Mouse (Mus musculus) liver, embryonic 13.5 days (tissue): ENCODE measurements around the gene Hoxb9. TPM values are rescaled to one million over a fixed set of nuclear protein-coding genes. Genes with fewer than 3 reads are reported as not detected.

Experiments
- ATAC-seq: fragments of 200-750 bp; cut with Nextera tagmentation; 2 replicates; pipeline ENCODE4 v1.8.0; 2017; ENCODE audit warnings: low read depth, mild to moderate bottlenecking, moderate number of reproducible peaks, moderate library complexity
- DNase-seq: peaks from one replicate; pipeline ENCODE4 v3.0.0; 2022
- H3K27ac ChIP-seq: fragments of 300-500 bp; sonication (generic); 2 replicates; pipeline ENCODE4 v1.5.1; 2015; ENCODE audit warnings: moderate library complexity, mild to moderate bottlenecking, inconsistent platforms
- H3K27me3 ChIP-seq: fragments of 300-500 bp; sonication (generic); 2 replicates; pipeline ENCODE4 v1.6.1; 2015; ENCODE audit warnings: mild to moderate bottlenecking, inconsistent platforms
- H3K36me3 ChIP-seq: fragments of 300-500 bp; sonication (generic); 2 replicates; pipeline ENCODE4 v1.6.1; 2015; ENCODE audit warnings: mild to moderate bottlenecking, inconsistent platforms
- H3K4me1 ChIP-seq: fragments of 300-500 bp; sonication (generic); replicated peaks from 2 replicates; pipeline ENCODE4 v1.6.1; 2015; ENCODE audit warnings: inconsistent platforms
- H3K4me2 ChIP-seq: fragments of 300-500 bp; sonication (generic); 2 replicates; pipeline ENCODE4 v1.6.1; 2015; ENCODE audit warnings: inconsistent platforms, mild to moderate bottlenecking, moderate library complexity
- H3K4me3 ChIP-seq: fragments of 300-500 bp; sonication (generic); replicated peaks from 2 replicates; pipeline ENCODE4 v1.5.1; 2015; ENCODE audit warnings: mild to moderate bottlenecking, inconsistent platforms
- H3K9ac ChIP-seq: fragments of 300-500 bp; sonication (generic); 2 replicates; pipeline ENCODE4 v1.6.1; 2015; ENCODE audit warnings: mild to moderate bottlenecking, inconsistent platforms
- H3K9me3 ChIP-seq: fragments of 300-500 bp; sonication (generic); replicated peaks from 2 replicates; pipeline ENCODE4 v1.6.1; 2016; ENCODE audit warnings: inconsistent platforms
- WGBS: fragments of 180-500 bp; shearing (Covaris S2); methylation state at CpG from one replicate; pipeline ENCODE4 v1.1.7; 2015; ENCODE audit not compliant: insufficient replicate concordance; 5-methylcytosine and 5-hydroxymethylcytosine counted together
- polyA plus RNA-seq: library from polyadenylated mRNA; unstranded; fragments of >200 nt; fragmentation: Nextera tagmentation; extraction: Ambion mirVana; gene quantifications from 2 replicates; pipeline ENCODE4 v1.2.1, GENCODE M21; 2015

Hoxb9 gene
- 0.06 TPM in 1 of 2 replicates, not detected in the other for polyA plus RNA-seq

GRCm38 (mm10) chr11:96270996-96271540 is at the start of gene Hoxb9:
Gene Hoxb9, plus strand, starts transcription at chr11:96271457.
- DNase-seq = no peak

GRCm38 (mm10) chr11:96223813-96224212 is 47.4 kb upstream of the Hoxb9 start:
- H3K27me3 ChIP-seq = peaks cover 11% of the 10 kb centered on the region; the same call in 1 of the 2 replicates
- H3K4me3 ChIP-seq = no peak overlapping the region
- H3K4me1 ChIP-seq = no peaks in the 10 kb centered on the region
- no peaks in the 10 kb centered on the region for H3K9me3 ChIP-seq
- ATAC-seq = no peak
- no peaks in the 10 kb centered on the region for H3K36me3 ChIP-seq
- H3K9ac ChIP-seq = no peak overlapping the region
- H3K4me2 ChIP-seq = no peak overlapping the region
- H3K27ac ChIP-seq = no peak overlapping the region
- no peak for DNase-seq
- WGBS = 27% methylated on average over 2 of the region's 2 CpGs

More at GRCm38 (mm10) chr11:96270996-96271540, at the start of gene Hoxb9:
- Histone ChIP-seq H3K4me1 (peaks cover 6% of the 10 kb centered on the region; the same call in 1 of the 2 replicates), H3K4me2 (peak within 1 kb of the TSS; percentile 23; the same call in 1 of the 2 replicates), H3K27ac (no peak within 1 kb of the TSS), H3K36me3 (no peaks in the 10 kb centered on the region), H3K27me3 (peaks cover 98% of the 10 kb centered on the region), H3K4me3 (peak within 1 kb of the TSS; percentile 27), H3K9me3 (no peaks in the 10 kb centered on the region), H3K9ac (no peak within 1 kb of the TSS)
- under 1% methylated on average over 38 of the region's 40 CpGs for WGBS
- ATAC-seq = no peak

GRCm38 (mm10) chr11:96227676-96228075 is 43.6 kb upstream of the Hoxb9 start:
- ATAC-seq = no peak
- Histone ChIP-seq H3K36me3 (no peaks in the 10 kb centered on the region), H3K4me1 (no peaks in the 10 kb centered on the region), H3K4me3 (no peak overlapping the region), H3K9me3 (no peaks in the 10 kb centered on the region), H3K27me3 (peaks cover 11% of the 10 kb centered on the region), H3K9ac (no peak overlapping the region), H3K4me2 (no peak overlapping the region), H3K27ac (no peak overlapping the region)
- DNase-seq = no peak
- WGBS = 54% methylated on average over 9 of the region's 9 CpGs

GRCm38 (mm10) chr11:96234906-96235305 is 36.4 kb upstream of the Hoxb9 start:
- WGBS = 2% methylated on average over 12 of the region's 12 CpGs
- Histone ChIP-seq H3K9ac (no peak overlapping the region), H3K4me3 (no peak overlapping the region), H3K9me3 (no peaks in the 10 kb centered on the region), H3K36me3 (no peaks in the 10 kb centered on the region), H3K4me1 (no peaks in the 10 kb centered on the region), H3K4me2 (no peak overlapping the region), H3K27me3 (peaks cover 55% of the 10 kb centered on the region), H3K27ac (no peak overlapping the region)
- DNase-seq = peak; percentile 6
- no peak for ATAC-seq

GRCm38 (mm10) chr11:96240211-96240610 is 31.0 kb upstream of the Hoxb9 start:
- no peak overlapping the region for H3K9ac ChIP-seq
- DNase-seq (no peak), ATAC-seq (no peak)
- no peaks in the 10 kb centered on the region for H3K4me1 ChIP-seq
- peaks cover 37% of the 10 kb centered on the region for H3K27me3 ChIP-seq
- WGBS = 4% methylated on average over 7 of the region's 7 CpGs
- no peak overlapping the region for H3K4me3 ChIP-seq
- H3K36me3 ChIP-seq = no peaks in the 10 kb centered on the region
- no peaks in the 10 kb centered on the region for H3K9me3 ChIP-seq
- no peak overlapping the region for H3K4me2 ChIP-seq
- no peak overlapping the region for H3K27ac ChIP-seq

GRCm38 (mm10) chr11:96250901-96251300 is 20.4 kb upstream of the Hoxb9 start:
- Histone ChIP-seq H3K27ac (no peak overlapping the region), H3K36me3 (no peaks in the 10 kb centered on the region), H3K9ac (no peak overlapping the region), H3K4me1 (no peaks in the 10 kb centered on the region), H3K9me3 (no peaks in the 10 kb centered on the region), H3K27me3 (peaks cover 85% of the 10 kb centered on the region), H3K4me3 (no peak overlapping the region), H3K4me2 (no peak overlapping the region)
- ATAC-seq (no peak), DNase-seq (no peak)
- 1% methylated on average over 14 of the region's 14 CpGs for WGBS

GRCm38 (mm10) chr11:96251480-96252031 is 19.7 kb upstream of the Hoxb9 start:
- Histone ChIP-seq H3K4me2 (no peak overlapping the region), H3K9ac (no peak overlapping the region), H3K4me1 (no peaks in the 10 kb centered on the region), H3K27ac (no peak overlapping the region), H3K4me3 (no peak overlapping the region), H3K27me3 (peaks cover 90% of the 10 kb centered on the region), H3K36me3 (no peaks in the 10 kb centered on the region), H3K9me3 (no peaks in the 10 kb centered on the region)
- ATAC-seq (no peak), DNase-seq (no peak)
- 1% methylated on average over 46 of the region's 46 CpGs for WGBS

GRCm38 (mm10) chr11:96252541-96253120 is 18.6 kb upstream of the Hoxb9 start:
- peaks cover 99% of the 10 kb centered on the region for H3K27me3 ChIP-seq
- H3K9me3 ChIP-seq = no peaks in the 10 kb centered on the region
- no peaks in the 10 kb centered on the region for H3K36me3 ChIP-seq
- no peak overlapping the region for H3K4me3 ChIP-seq
- no peaks in the 10 kb centered on the region for H3K4me1 ChIP-seq
- DNase-seq = no peak
- H3K9ac ChIP-seq = no peak overlapping the region
- no peak overlapping the region for H3K27ac ChIP-seq
- WGBS = 6% methylated on average over 12 of the region's 12 CpGs
- ATAC-seq = no peak
- H3K4me2 ChIP-seq = no peak overlapping the region

GRCm38 (mm10) chr11:96254221-96254620 is 17.0 kb upstream of the Hoxb9 start:
- 5% methylated on average over 11 of the region's 11 CpGs for WGBS
- Histone ChIP-seq H3K9me3 (no peaks in the 10 kb centered on the region), H3K9ac (no peak overlapping the region), H3K4me3 (no peak overlapping the region), H3K27me3 (peaks cover 99% of the 10 kb centered on the region), H3K27ac (no peak overlapping the region), H3K4me1 (no peaks in the 10 kb centered on the region), H3K4me2 (no peak overlapping the region), H3K36me3 (no peaks in the 10 kb centered on the region)
- ATAC-seq (no peak), DNase-seq (no peak)

- 2% methylated on average over 39 of the region's 39 CpGs for WGBS
- Histone ChIP-seq H3K4me3 (no peak overlapping the region), H3K36me3 (no peaks in the 10 kb centered on the region), H3K27ac (no peak overlapping the region), H3K4me1 (no peaks in the 10 kb centered on the region), H3K4me2 (no peak overlapping the region), H3K9me3 (no peaks in the 10 kb centered on the region), H3K9ac (no peak overlapping the region), H3K27me3 (peaks cover 99% of the 10 kb centered on the region)
- no peak for ATAC-seq
- DNase-seq = no peak
These were observed 15.9 kb upstream of the Hoxb9 start for GRCm38 (mm10) chr11:96255111-96255995.

GRCm38 (mm10) chr11:96255996-96256445 is 15.2 kb upstream of the Hoxb9 start:
- no peak overlapping the region for H3K4me2 ChIP-seq
- no peaks in the 10 kb centered on the region for H3K9me3 ChIP-seq
- WGBS = 7% methylated on average over 14 of the region's 14 CpGs
- no peaks in the 10 kb centered on the region for H3K4me1 ChIP-seq
- H3K4me3 ChIP-seq = no peak overlapping the region
- peaks cover 99% of the 10 kb centered on the region for H3K27me3 ChIP-seq
- ATAC-seq (no peak), DNase-seq (no peak)
- no peaks in the 10 kb centered on the region for H3K36me3 ChIP-seq
- no peak overlapping the region for H3K9ac ChIP-seq
- no peak overlapping the region for H3K27ac ChIP-seq
